Mouse (Mus musculus) right cerebral cortex, adult 18-20 months (tissue): Measurements from ENCODE around the gene Rgcc.
A peak's percentile ranks its signal among the peaks of the same experiment; 100 is the strongest.

Source experiments
- DNase-seq: peaks from one replicate; pipeline ENCODE4 v3.0.0; 2022; ENCODE audit warnings: mixed read lengths

The Rgcc gene

GRCm38 (mm10) chr14:79301466-79301875, at the start of gene Rgcc:
Gene Rgcc, minus strand, starts transcription at chr14:79301645.
- peak; percentile 93 for DNase-seq

- DNase-seq = peak; percentile 15
Measured at GRCm38 (mm10) chr14:79346384-79346783, 44.9 kb upstream of the Rgcc start.

- no peak for DNase-seq
Measured at GRCm38 (mm10) chr14:79335613-79336012, 34.2 kb upstream of the Rgcc start.

- DNase-seq = no peak
Measured at GRCm38 (mm10) chr14:79331936-79332335, 30.5 kb upstream of the Rgcc start.

- DNase-seq = no peak
Measured at GRCm38 (mm10) chr14:79330944-79331561, 29.6 kb upstream of the Rgcc start.

GRCm38 (mm10) chr14:79327033-79327432, 25.6 kb upstream of the Rgcc start:
- DNase-seq = no peak

GRCm38 (mm10) chr14:79324112-79324840, 22.8 kb upstream of the Rgcc start:
- DNase-seq = no peak

- DNase-seq = no peak
Measured at GRCm38 (mm10) chr14:79321881-79322280, 20.4 kb upstream of the Rgcc start.

GRCm38 (mm10) chr14:79321152-79321551, 19.7 kb upstream of the Rgcc start:
- DNase-seq = no peak

GRCm38 (mm10) chr14:79317602-79318001, 16.2 kb upstream of the Rgcc start:
- DNase-seq = no peak

GRCm38 (mm10) chr14:79315877-79316276, 14.4 kb upstream of the Rgcc start:
- no peak for DNase-seq

- no peak for DNase-seq
Measured at GRCm38 (mm10) chr14:79314245-79315010, 13.0 kb upstream of the Rgcc start.

GRCm38 (mm10) chr14:79313439-79314175, 12.2 kb upstream of the Rgcc start:
- DNase-seq = no peak

GRCm38 (mm10) chr14:79312719-79313118, 11.3 kb upstream of the Rgcc start:
- DNase-seq = no peak

- no peak for DNase-seq
Measured at GRCm38 (mm10) chr14:79311918-79312454, 10.5 kb upstream of the Rgcc start.

- DNase-seq = no peak
Measured at GRCm38 (mm10) chr14:79309115-79309514, 7.7 kb upstream of the Rgcc start.

- DNase-seq = no peak
Measured at GRCm38 (mm10) chr14:79308364-79308763, 6.9 kb upstream of the Rgcc start.

- no peak for DNase-seq
Measured at GRCm38 (mm10) chr14:79307908-79308307, 6.5 kb upstream of the Rgcc start.

GRCm38 (mm10) chr14:79307138-79307537, 5.7 kb upstream of the Rgcc start:
- no peak for DNase-seq

- DNase-seq = no peak
Measured at GRCm38 (mm10) chr14:79304873-79305464, 3.5 kb upstream of the Rgcc start.

- no peak for DNase-seq
Measured at GRCm38 (mm10) chr14:79303150-79303549, 1.7 kb upstream of the Rgcc start.

- DNase-seq = peak; percentile 83
Measured at GRCm38 (mm10) chr14:79300641-79301350, 649 bp downstream of the Rgcc start.
